Mouse (Mus musculus) mouse trophoblast stem cell (cell line): ENCODE data around the gene Bricd5.

Source experiments
- in situ Hi-C, 2 experiments: fragments of 300-500 bp; cut with MseI, MboI; formaldehyde crosslinking; loops; 2 replicates in 1 of 2; 3 replicates in 1 of 2; pipeline ENCODE4 v1.15.1; 2025

Gene Bricd5

GRCm38 (mm10) chr17:24485090-24485860 is 11.6 kb downstream of the Bricd5 start:
- in situ Hi-C loops, result no loop called here

- in situ Hi-C loops, result no loop called here
These were observed 14.5 kb downstream of the Bricd5 start, which contains the start of gene Caskin1 for GRCm38 (mm10) chr17:24488186-24488661. Caskin1 (plus strand) TSS chr17:24488601.

- in situ Hi-C loops, result no loop called here
These were observed 15.1 kb downstream of the Bricd5 start for GRCm38 (mm10) chr17:24488662-24489264.

GRCm38 (mm10) chr17:24489265-24490030 is 15.8 kb downstream of the Bricd5 start:
- in situ Hi-C loops, result no loop called here

- in situ Hi-C loops, result no loop called here
These were observed 16.7 kb downstream of the Bricd5 start for GRCm38 (mm10) chr17:24490399-24490798.

GRCm38 (mm10) chr17:24494627-24495335 is 21.1 kb downstream of the Bricd5 start:
- in situ Hi-C loops, result no loop called here

GRCm38 (mm10) chr17:24495443-24495842 is 21.8 kb downstream of the Bricd5 start:
- in situ Hi-C loops, result no loop called here

- in situ Hi-C loops, result no loop called here
These were observed 22.3 kb downstream of the Bricd5 start for GRCm38 (mm10) chr17:24496026-24496425.

- in situ Hi-C loops, result no loop called here
These were observed 28.5 kb downstream of the Bricd5 start for GRCm38 (mm10) chr17:24502208-24502607.

- in situ Hi-C loops, result no loop called here
These were observed 30.4 kb downstream of the Bricd5 start for GRCm38 (mm10) chr17:24504085-24504484.

- in situ Hi-C loops, result no loop called here
These were observed 31.7 kb downstream of the Bricd5 start for GRCm38 (mm10) chr17:24505286-24505955.

- in situ Hi-C loops, result no loop called here
These were observed 32.8 kb downstream of the Bricd5 start for GRCm38 (mm10) chr17:24506332-24507070.

GRCm38 (mm10) chr17:24507129-24507664 is 33.5 kb downstream of the Bricd5 start:
- in situ Hi-C loops, result no loop called here

GRCm38 (mm10) chr17:24507806-24508460 is 34.2 kb downstream of the Bricd5 start:
- in situ Hi-C loops, result no loop called here

GRCm38 (mm10) chr17:24513609-24514008 is 39.9 kb downstream of the Bricd5 start:
- in situ Hi-C loops, result no loop called here

GRCm38 (mm10) chr17:24514270-24515257 is 40.9 kb downstream of the Bricd5 start:
- in situ Hi-C loops, result no loop called here

GRCm38 (mm10) chr17:24520450-24520849 is 46.8 kb downstream of the Bricd5 start:
- in situ Hi-C loops, result no loop called here

GRCm38 (mm10) chr17:24524734-24525133 is 51.0 kb downstream of the Bricd5 start:
- in situ Hi-C loops, result no loop called here
